Comparison of ENCODE assay signal across 11 mouse cellular contexts in the genomic region with DNA sequence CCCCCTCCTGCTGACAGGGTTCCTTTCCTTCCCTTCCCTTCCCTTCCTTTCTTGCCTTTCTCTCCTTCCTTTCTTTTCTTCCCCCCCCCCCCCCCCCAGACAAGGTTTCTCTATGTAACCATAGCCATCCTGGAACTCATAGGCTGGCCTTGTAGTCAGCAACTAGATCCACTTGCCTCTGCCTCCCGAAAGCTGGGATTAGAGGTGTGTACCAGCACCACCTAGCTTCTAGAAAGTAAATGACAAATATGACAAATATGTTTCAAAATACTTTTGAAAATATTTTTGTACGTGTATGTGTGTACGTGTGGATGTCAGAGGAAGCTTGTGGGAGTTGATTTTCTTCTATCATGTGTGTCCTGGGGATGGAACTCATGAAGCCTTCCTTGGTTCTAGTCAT. TPM values are rescaled to one million over a fixed set of nuclear protein-coding genes. Genes with fewer than 3 reads are reported as not detected.
DNase-seq lines count a peak whose midpoint lies in the region; ATAC-seq and TF ChIP-seq lines count a peak whose summit lies in the region.
"Had no signal": no experiment of that assay in that cellular context is flagged by ENCODE, and none has a peak within 500 bp of the region (broad histone marks: within the 10 kb centered on the region; RNA-seq: fewer than 3 reads in every experiment).

No protein-coding gene starts in this region.

- TF ChIP-seq CTCF in kidney, postnatal 0 days (IDR thresholded peaks at IDR 0.05; ENCODE audit: low read depth): peak; percentile 55

- no peak for ATAC-seq in kidney, postnatal 0 days (replicated peaks; ENCODE audit: low FRiP score, low read depth)
- no peak for ATAC-seq in erythroblast, adult 5-6 weeks (replicated peaks; ENCODE audit: low FRiP score, poor library complexity, severe bottlenecking)

- 74% methylated on average over 3 of the region's 3 CpGs for WGBS in kidney, postnatal 0 days

- no peaks in the 10 kb centered on the region for H3K27me3 ChIP-seq in kidney, postnatal 0 days (ENCODE audit: insufficient read depth, low read length)
- H3K27me3 ChIP-seq: lung, embryonic 15.5 days had no signal

- no peaks in the 10 kb centered on the region for H3K9me3 ChIP-seq in kidney, postnatal 0 days (replicated peaks; ENCODE audit: low read length)
- H3K9me3 ChIP-seq: lung, embryonic 15.5 days had no signal

- H3K4me1 ChIP-seq in kidney, postnatal 0 days (replicated peaks; ENCODE audit: insufficient read depth, low read length): 0 out of 2 replicates have a peak, but pooled peaks cover 2% of the 10 kb centered on the region
- H3K4me1 ChIP-seq: lung, embryonic 15.5 days had no signal

- DNase-seq in adrenal gland, postnatal 10 days: peak; percentile 4
- DNase-seq in adrenal gland, adult 18-20 months (ENCODE audit: low spot score in 2 of 2): no peak
- DNase-seq in kidney, postnatal 0 days (ENCODE audit: low spot score): no peak
- no peak for DNase-seq in kidney, adult 18-20 months
- peak; percentile 16 for DNase-seq in CD4-positive helper T cell, adult 2 months (ENCODE audit: low read depth, low spot score)
- peak; percentile 3 for DNase-seq in fibroblast of lung, adult 2 months (ENCODE audit: low read depth)
- no peak for DNase-seq in layer of hippocampus, postnatal 25 days (ENCODE audit: extremely low spot score in 1 of 2, low spot score in 1 of 2)
- DNase-seq: B cell, adult 2 months had no signal

- no peak overlapping the region for H3K4me3 ChIP-seq in kidney, postnatal 0 days (replicated peaks; ENCODE audit: low read depth, low read length)
- H3K4me3 ChIP-seq: lung, embryonic 15.5 days; myocyte had no signal

- no peaks in the 10 kb centered on the region for H3K36me3 ChIP-seq in kidney, postnatal 0 days (ENCODE audit: insufficient read depth, low read length)
- H3K36me3 ChIP-seq: lung, embryonic 15.5 days had no signal

- H3K4me2 ChIP-seq in kidney, postnatal 0 days (ENCODE audit: low read length): no peak overlapping the region
- H3K4me2 ChIP-seq: lung, embryonic 15.5 days had no signal

- H3K9ac ChIP-seq in kidney, postnatal 0 days (ENCODE audit: low read depth, low read length): no peak overlapping the region
- H3K9ac ChIP-seq: lung, embryonic 15.5 days had no signal

- H3K27ac ChIP-seq in kidney, postnatal 0 days: no peak overlapping the region
- H3K27ac ChIP-seq: lung, embryonic 15.5 days had no signal

RNA-seq across cellular contexts. Expression of gene Myo9a, which starts 9.8 kb away (rescaled TPM):
- total RNA-seq in adrenal gland, postnatal 10 days (2021): 10 to 100 TPM; 11.4 to 19.2 TPM
- 10 to 100 TPM; 10.2 to 12.1 TPM for total RNA-seq in adrenal gland, adult 18-20 months (2021)
- 12.4 and 14.5 TPM in 2 replicates for polyA plus RNA-seq in kidney, postnatal 0 days (2015; fragmentation: Nextera tagmentation; extraction: Ambion mirVana)
- 9.0 and 21.5 TPM in 2 replicates for total RNA-seq in erythroblast, adult 5-6 weeks (2015; ENCODE audit: low replicate concordance)
- 8.2 and 13.4 TPM in 2 replicates for total RNA-seq in erythroblast, adult 5-6 weeks (2017; ENCODE audit: low replicate concordance)
- total RNA-seq in layer of hippocampus, postnatal 25 days (2021): 10 to 100 TPM; 57.4 to 66.3 TPM

RNA-seq across cellular contexts. Expression of gene Senp8, which starts 10.0 kb away (rescaled TPM):
- total RNA-seq in adrenal gland, postnatal 10 days (2021): 1 to 10 TPM; 4.3 to 9.0 TPM
- 10 to 100 TPM in 1 of 2 experiments, 1 to 10 TPM in 1; 9.2 to 11.7 TPM for total RNA-seq in adrenal gland, adult 18-20 months (2021)
- 8.6 and 9.2 TPM in 2 replicates for polyA plus RNA-seq in kidney, postnatal 0 days (2015; fragmentation: Nextera tagmentation; extraction: Ambion mirVana)
- 0.96 and 6.1 TPM in 2 replicates for total RNA-seq in erythroblast, adult 5-6 weeks (2015; ENCODE audit: low replicate concordance)
- 0.26 and 1.3 TPM in 2 replicates for total RNA-seq in erythroblast, adult 5-6 weeks (2017; ENCODE audit: low replicate concordance)
- 1 to 10 TPM; 9.2 to 9.7 TPM for total RNA-seq in layer of hippocampus, postnatal 25 days (2021)

Comparison
In these comparisons a context has a peak if more than half of its experiments do, and no peak if none do; other contexts are left out.
1. DNase-seq: peak in adrenal gland, postnatal 10 days (single experiment), CD4-positive helper T cell, adult 2 months (single experiment) and fibroblast of lung, adult 2 months (single experiment); none in adrenal gland, adult 18-20 months (0 of 2), kidney, postnatal 0 days (single experiment), kidney, adult 18-20 months (single experiment) and layer of hippocampus, postnatal 25 days (0 of 2).